Mouse (Mus musculus) macrophage (primary cell): ENCODE data around the gene Pkp3. TPM values are rescaled to one million over a fixed set of nuclear protein-coding genes. Genes with fewer than 3 reads are reported as not detected.
A peak's percentile ranks its signal among the peaks of the same experiment; 100 is the strongest.

Experiments
- H3K27ac ChIP-seq: fragments of 350-480 bp; formaldehyde crosslinking; 2 replicates; pipeline ENCODE4 v1.9.0; 2021
- H3K36me3 ChIP-seq: fragments of 350-480 bp; formaldehyde crosslinking; 2 replicates; pipeline ENCODE4 v1.9.0; 2021; ENCODE audit errors: inconsistent target
- H3K4me3 ChIP-seq: fragments of 350-480 bp; formaldehyde crosslinking; 2 replicates; pipeline ENCODE4 v1.9.0; 2021; ENCODE audit errors: inconsistent target
- H3K79me2 ChIP-seq: fragments of 350-480 bp; formaldehyde crosslinking; 2 replicates; pipeline ENCODE4 v1.9.0; 2021; ENCODE audit errors: inconsistent target
- whole genome bisulfite sequencing: methylation state at CpG from one replicate; pipeline ENCODE4 v1.1.7; 2026; ENCODE audit warnings: inconsistent platforms; ENCODE audit not compliant: missing documents; 5-methylcytosine and 5-hydroxymethylcytosine counted together
- polyA plus RNA-seq: library from polyadenylated mRNA; stranded (reverse); fragments of 250-400 nt; gene quantifications from 3 replicates; pipeline ENCODE4 v1.2.4, GENCODE M21; 2018; ENCODE audit warnings: inconsistent platforms

The Pkp3 gene
- polyA plus RNA-seq, 1 experiment from 2014 or later: not detected

GRCm38 (mm10) chr7:141094487-141095205 is 16.6 kb downstream of the Pkp3 start:
- WGBS: 77% methylated on average over 14 of the region's 15 CpGs
- H3K79me2 ChIP-seq: no peaks in the 10 kb centered on the region
- H3K36me3 ChIP-seq: no peaks in the 10 kb centered on the region
- H3K4me3 ChIP-seq: no peak overlapping the region
- no peak overlapping the region for H3K27ac ChIP-seq

GRCm38 (mm10) chr7:141096021-141096420 is 18.0 kb downstream of the Pkp3 start:
- peak overlapping the region; percentile 7; the same call in 1 of the 2 replicates for H3K4me3 ChIP-seq
- no peak overlapping the region for H3K27ac ChIP-seq
- WGBS: 39% methylated on average over 5 of the region's 6 CpGs
- no peaks in the 10 kb centered on the region for H3K36me3 ChIP-seq
- no peaks in the 10 kb centered on the region for H3K79me2 ChIP-seq

- H3K79me2 ChIP-seq: no peaks in the 10 kb centered on the region
- 5% methylated on average over 6 of the region's 6 CpGs for WGBS
- H3K4me3 ChIP-seq: peak overlapping the region; percentile 7; the same call in 1 of the 2 replicates
- H3K27ac ChIP-seq: no peak overlapping the region
- no peaks in the 10 kb centered on the region for H3K36me3 ChIP-seq
Measured at GRCm38 (mm10) chr7:141096649-141097056, 18.6 kb downstream of the Pkp3 start.

- H3K79me2 ChIP-seq: no peaks in the 10 kb centered on the region
- H3K4me3 ChIP-seq: no peak overlapping the region
- H3K27ac ChIP-seq: no peak overlapping the region
- no peaks in the 10 kb centered on the region for H3K36me3 ChIP-seq
- 68% methylated on average over 5 of the region's 5 CpGs for WGBS
Measured at GRCm38 (mm10) chr7:141097177-141097576, 19.2 kb downstream of the Pkp3 start.

GRCm38 (mm10) chr7:141099911-141100691 is 22.1 kb downstream of the Pkp3 start, which contains the start of gene Sigirr:
Gene Sigirr, minus strand, starts transcription at chr7:141100572.
- Histone ChIP-seq H3K4me3 (no peak within 1 kb of the TSS), H3K36me3 (no peaks in the 10 kb centered on the region), H3K27ac (no peak within 1 kb of the TSS), H3K79me2 (no peaks in the 10 kb centered on the region)
- WGBS: 11% methylated on average over 56 of the region's 56 CpGs

GRCm38 (mm10) chr7:141103161-141103560 is 25.1 kb downstream of the Pkp3 start:
- H3K4me3 ChIP-seq: no peak overlapping the region
- no peaks in the 10 kb centered on the region for H3K36me3 ChIP-seq
- H3K27ac ChIP-seq: no peak overlapping the region
- 78% methylated on average over 3 of the region's 3 CpGs for WGBS
- no peaks in the 10 kb centered on the region for H3K79me2 ChIP-seq

- no peak overlapping the region for H3K27ac ChIP-seq
- H3K36me3 ChIP-seq: no peaks in the 10 kb centered on the region
- H3K79me2 ChIP-seq: no peaks in the 10 kb centered on the region
- no peak overlapping the region for H3K4me3 ChIP-seq
- WGBS: 96% methylated on average over 9 of the region's 9 CpGs
Measured at GRCm38 (mm10) chr7:141115874-141116273, 37.9 kb downstream of the Pkp3 start.

GRCm38 (mm10) chr7:141117636-141118035 is 39.6 kb downstream of the Pkp3 start, which contains the start of gene Ano9:
Gene Ano9, minus strand, starts transcription at chr7:141117806.
- Histone ChIP-seq H3K27ac (no peak within 1 kb of the TSS), H3K36me3 (no peaks in the 10 kb centered on the region), H3K4me3 (no peak within 1 kb of the TSS), H3K79me2 (no peaks in the 10 kb centered on the region)
- WGBS: 84% methylated on average over 8 of the region's 9 CpGs

- Histone ChIP-seq H3K4me3 (no peak overlapping the region), H3K79me2 (no peaks in the 10 kb centered on the region), H3K36me3 (no peaks in the 10 kb centered on the region), H3K27ac (no peak overlapping the region)
- WGBS: 97% methylated on average over 3 of the region's 3 CpGs
Measured at GRCm38 (mm10) chr7:141119487-141119886, 41.5 kb downstream of the Pkp3 start.

- WGBS: 81% methylated on average over 3 of the region's 3 CpGs
- Histone ChIP-seq H3K79me2 (no peaks in the 10 kb centered on the region), H3K27ac (no peak overlapping the region)
Measured at GRCm38 (mm10) chr7:141120605-141121004, 42.6 kb downstream of the Pkp3 start.

GRCm38 (mm10) chr7:141121051-141121531 is 43.1 kb downstream of the Pkp3 start:
- Histone ChIP-seq H3K4me3 (no peak overlapping the region), H3K79me2 (no peaks in the 10 kb centered on the region), H3K27ac (no peak overlapping the region), H3K36me3 (no peaks in the 10 kb centered on the region)
- WGBS: 85% methylated on average over 5 of the region's 5 CpGs

More at GRCm38 (mm10) chr7:141120605-141121004, 42.6 kb downstream of the Pkp3 start:
- Histone ChIP-seq H3K4me3 (no peak overlapping the region), H3K36me3 (no peaks in the 10 kb centered on the region)

GRCm38 (mm10) chr7:141122245-141122644 is 44.2 kb downstream of the Pkp3 start, which contains the start of gene Ptdss2:
Gene Ptdss2, plus strand, starts transcription at chr7:141122382.
- 34% methylated on average over 14 of the region's 14 CpGs for WGBS
- Histone ChIP-seq H3K4me3 (peak within 1 kb of the TSS; percentile 59), H3K36me3 (no peaks in the 10 kb centered on the region), H3K27ac (peak within 1 kb of the TSS; percentile 54), H3K79me2 (no peaks in the 10 kb centered on the region)

- Histone ChIP-seq H3K27ac (peak overlapping the region; percentile 54), H3K4me3 (peak overlapping the region; percentile 59), H3K79me2 (no peaks in the 10 kb centered on the region), H3K36me3 (no peaks in the 10 kb centered on the region)
- under 1% methylated on average over 27 of the region's 29 CpGs for WGBS
Measured at GRCm38 (mm10) chr7:141122689-141123516, 44.9 kb downstream of the Pkp3 start.

- peak overlapping the region; percentile 59 for H3K4me3 ChIP-seq
- H3K79me2 ChIP-seq: no peaks in the 10 kb centered on the region
- H3K36me3 ChIP-seq: no peaks in the 10 kb centered on the region
- WGBS: 5% methylated on average over 15 of the region's 15 CpGs
- H3K27ac ChIP-seq: peak overlapping the region; percentile 54
Measured at GRCm38 (mm10) chr7:141123517-141123856, 45.5 kb downstream of the Pkp3 start.
